27 mouse cellular contexts compared by ENCODE assay signal in genomic region chr3:122499647-122500046, GRCm38 (mm10).
A peak's percentile ranks its signal among the peaks of the same experiment; 100 is the strongest.
DNase-seq lines count a peak whose midpoint lies in the region; ATAC-seq lines count a peak whose summit lies in the region.
"Had no signal": no experiment of that assay in that cellular context is flagged by ENCODE, and none has a peak within 500 bp of the region (broad histone marks: within the 10 kb centered on the region; RNA-seq: fewer than 3 reads in every experiment).

No protein-coding gene starts in this region.

- H3K27me3 ChIP-seq in embryonic facial prominence, embryonic 13.5 days = peaks cover 7% of the 10 kb centered on the region; the same call in 1 of the 2 replicates
- no peaks in the 10 kb centered on the region for H3K27me3 ChIP-seq in limb, embryonic 11.5 days (ENCODE audit: control insufficient read depth, insufficient read depth, low read length)
- H3K27me3 ChIP-seq: heart, embryonic 15.5 days; midbrain, embryonic 15.5 days had no signal

- H3K36me3 ChIP-seq in embryonic facial prominence, embryonic 13.5 days = no peaks in the 10 kb centered on the region
- H3K36me3 ChIP-seq in limb, embryonic 11.5 days (ENCODE audit: control insufficient read depth, insufficient read depth, low read length) = no peaks in the 10 kb centered on the region
- H3K36me3 ChIP-seq: heart, embryonic 10.5 days; heart, embryonic 15.5 days; midbrain, embryonic 15.5 days had no signal

- no peak for ATAC-seq in embryonic facial prominence, embryonic 13.5 days (ENCODE audit: insufficient number of reproducible peaks, insufficient read depth, low FRiP score, low TSS enrichment, low read depth)
- ATAC-seq in limb, embryonic 11.5 days (ENCODE audit: insufficient number of reproducible peaks, low FRiP score, low TSS enrichment, low read depth) = peak; percentile 37; the same call in 1 of the 2 replicates
- ATAC-seq: hindbrain, embryonic 16.5 days; midbrain, embryonic 15.5 days had no signal

- 22% methylated on average over 6 of the region's 6 CpGs for WGBS in embryonic facial prominence, embryonic 13.5 days
- WGBS in limb, embryonic 11.5 days = 15% methylated on average over 6 of the region's 6 CpGs

- H3K4me1 ChIP-seq in embryonic facial prominence, embryonic 13.5 days = peaks cover 38% of the 10 kb centered on the region
- peaks cover 15% of the 10 kb centered on the region for H3K4me1 ChIP-seq in limb, embryonic 11.5 days (ENCODE audit: control insufficient read depth, insufficient read depth, low read length)
- H3K4me1 ChIP-seq: heart, embryonic 15.5 days had no signal

- peak; percentile 47 for DNase-seq in MN1 (ENCODE audit: low spot score)
- peak; percentile 34 for DNase-seq in NIH3T3 (ENCODE audit: low read depth)
- DNase-seq in limb, embryonic 11.5 days (ENCODE audit: low spot score) = peak; percentile 57
- no peak for DNase-seq in adrenal gland, postnatal 4 days (ENCODE audit: low spot score in 2 of 2)
- no peak for DNase-seq in urinary bladder, postnatal 4 days (ENCODE audit: low spot score in 2 of 2)
- no peak for DNase-seq in cerebellum, adult 18-20 months
- DNase-seq: adrenal gland, postnatal 14 days; B cell, adult 2 months; cerebellum, adult 2 months; cerebellum, postnatal 14 days; gastrocnemius, postnatal 25 days; heart, adult 11 months; kidney, adult 18-20 months; kidney, postnatal 36 days; liver; lung, adult 2 months; lung, postnatal 14 days; thymus, postnatal 14 days had no signal

- H3K9me3 ChIP-seq in embryonic facial prominence, embryonic 13.5 days = no peaks in the 10 kb centered on the region
- H3K9me3 ChIP-seq in limb, embryonic 11.5 days (ENCODE audit: control insufficient read depth, low read length) = no peaks in the 10 kb centered on the region
- H3K9me3 ChIP-seq: heart, embryonic 10.5 days; heart, embryonic 15.5 days; midbrain, embryonic 15.5 days had no signal

- no peak overlapping the region for H3K9ac ChIP-seq in embryonic facial prominence, embryonic 13.5 days
- no peak overlapping the region for H3K9ac ChIP-seq in limb, embryonic 11.5 days (ENCODE audit: low read length)
- H3K9ac ChIP-seq: heart, embryonic 15.5 days; liver, embryonic 14.5 days; midbrain, embryonic 15.5 days had no signal

- peak overlapping the region; percentile 61 for H3K27ac ChIP-seq in embryonic facial prominence, embryonic 13.5 days
- H3K27ac ChIP-seq in limb, embryonic 11.5 days (replicated peaks; ENCODE audit: low read depth, low read length) = no peak overlapping the region
- H3K27ac ChIP-seq: heart, embryonic 10.5 days; heart, embryonic 15.5 days; layer of hippocampus, adult 2 months; left cerebral cortex, adult 2 months; liver, embryonic 14.5 days; midbrain, embryonic 15.5 days had no signal

- no peak overlapping the region for H3K4me3 ChIP-seq in embryonic facial prominence, embryonic 13.5 days
- no peak overlapping the region for H3K4me3 ChIP-seq in limb, embryonic 11.5 days (ENCODE audit: low read depth, low read length)
- H3K4me3 ChIP-seq: erythroblast, embryonic 14.5 days; heart, embryonic 10.5 days; heart, embryonic 15.5 days; layer of hippocampus, adult 2 months; left cerebral cortex, adult 2 months; midbrain, embryonic 15.5 days had no signal

- no peak overlapping the region for H3K4me2 ChIP-seq in embryonic facial prominence, embryonic 13.5 days
- H3K4me2 ChIP-seq in limb, embryonic 11.5 days (ENCODE audit: low read depth, severe bottlenecking) = no peak overlapping the region
- H3K4me2 ChIP-seq: heart, embryonic 15.5 days; midbrain, embryonic 15.5 days had no signal

Comparison
In these comparisons a context has a peak if more than half of its experiments do, and no peak if none do; other contexts are left out.
1. DNase-seq: peak in MN1 (single experiment), NIH3T3 (single experiment) and limb, embryonic 11.5 days (single experiment); none in adrenal gland, postnatal 4 days (0 of 2), urinary bladder, postnatal 4 days (0 of 2) and cerebellum, adult 18-20 months (0 of 2).